Mouse (Mus musculus): ENCODE results near the gene Col11a2. TPM values are rescaled to one million over a fixed set of nuclear protein-coding genes. Genes with fewer than 3 reads are reported as not detected.
A peak's percentile ranks its signal among the peaks of the same experiment; 100 is the strongest.
"Not testable (repeated sequence)": the region's sequence is repeated elsewhere in the genome, so short reads cannot be mapped to it uniquely, and the experiment has no call there.

The Col11a2 gene
- 1.4 and 1.6 TPM in 2 replicates for polyA plus RNA-seq (2015; fragmentation: Nextera tagmentation; extraction: Ambion mirVana)

GRCm38 (mm10) chr17:34038878-34039561 lies at the start of gene Col11a2:
Col11a2 (plus strand) TSS chr17:34039437.
- ATAC-seq (replicated peaks; ENCODE audit: low FRiP score, low read depth) (0 out of 2 replicates have a peak, but pooled peaks have one; percentile 19), DNase-seq (ENCODE audit: low spot score) (no peak)
- Histone ChIP-seq H3K4me2 (ENCODE audit: low read length) (peak within 1 kb of the TSS; percentile 51), H3K4me1 (replicated peaks; ENCODE audit: insufficient read depth, low read length) (peaks cover 14% of the 10 kb centered on the region), H3K9me3 (replicated peaks; ENCODE audit: low read length) (no peaks in the 10 kb centered on the region), H3K27me3 (ENCODE audit: insufficient read depth, low read length) (0 out of 2 replicates have a peak, but pooled peaks cover 4% of the 10 kb centered on the region), H3K9ac (ENCODE audit: low read depth, low read length) (no peak within 1 kb of the TSS), H3K36me3 (ENCODE audit: insufficient read depth, low read length) (peaks cover 30% of the 10 kb centered on the region), H3K27ac (no peak within 1 kb of the TSS), H3K4me3 (replicated peaks; ENCODE audit: low read depth, low read length) (0 out of 2 replicates have a peak within 1 kb of the TSS, but pooled peaks have one; percentile 1)
- peak; percentile 14; the same call in 1 of the 2 replicates for TF ChIP-seq CTCF (IDR thresholded peaks at IDR 0.05; ENCODE audit: low read depth)
- WGBS: 3% methylated on average over 28 of the region's 28 CpGs

DNA sequence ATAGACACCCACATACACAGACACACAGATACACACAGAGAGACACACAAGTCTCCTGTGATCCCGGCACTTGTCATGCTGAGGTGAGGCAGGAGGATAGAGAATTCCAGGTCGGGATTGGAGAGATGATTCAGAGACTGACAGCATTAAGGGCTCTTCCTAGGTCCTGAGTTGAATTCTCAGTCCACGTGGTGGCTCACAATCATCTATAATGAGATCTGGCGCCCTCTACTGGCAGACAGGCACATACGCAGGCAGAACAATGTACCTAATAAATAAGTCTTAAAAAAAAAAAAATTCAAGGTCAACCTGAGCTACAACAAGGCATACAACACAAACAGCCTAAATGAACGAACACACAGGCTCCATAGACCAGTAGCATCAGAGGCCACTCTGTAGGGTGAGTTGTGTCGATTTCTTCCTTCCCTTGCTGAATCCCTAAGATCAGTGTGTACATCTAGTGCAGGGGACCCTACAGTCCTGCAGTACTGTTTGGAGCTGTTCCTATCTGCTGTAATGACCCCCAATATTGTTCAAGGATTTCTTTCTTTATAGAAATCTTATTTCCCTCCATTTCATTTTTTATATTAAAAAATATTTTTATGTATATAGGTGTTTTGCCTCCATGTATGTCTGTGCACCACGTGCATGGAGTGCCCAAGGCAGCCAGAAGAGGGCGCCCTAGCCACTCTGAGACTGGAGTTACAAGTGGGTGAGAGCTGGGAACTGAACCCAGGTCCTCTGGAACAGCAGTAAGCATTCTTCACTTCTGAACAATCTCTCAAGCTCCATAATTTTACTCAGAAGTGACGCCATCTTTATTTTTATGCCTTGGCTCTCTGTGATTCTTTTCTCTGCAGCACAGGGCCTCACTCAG lies 47.2 kb upstream of the Col11a2 start:
- no peaks in the 10 kb centered on the region for H3K9me3 ChIP-seq (replicated peaks; ENCODE audit: low read length)
- H3K4me1 ChIP-seq (replicated peaks; ENCODE audit: insufficient read depth, low read length): no peaks in the 10 kb centered on the region
- 31% methylated on average over 10 of the region's 10 CpGs for WGBS
- no peaks in the 10 kb centered on the region for H3K36me3 ChIP-seq (ENCODE audit: insufficient read depth, low read length)
- ATAC-seq (replicated peaks; ENCODE audit: low FRiP score, low read depth) (no peak), DNase-seq (ENCODE audit: low spot score) (peak; percentile 82)
- H3K9ac ChIP-seq (ENCODE audit: low read depth, low read length): no peak overlapping the region
- no peaks in the 10 kb centered on the region for H3K27me3 ChIP-seq (ENCODE audit: insufficient read depth, low read length)
- no peak overlapping the region for H3K27ac ChIP-seq
- no peak overlapping the region for H3K4me3 ChIP-seq (replicated peaks; ENCODE audit: low read depth, low read length)
- peak; percentile 88 for TF ChIP-seq CTCF (IDR thresholded peaks at IDR 0.05; ENCODE audit: low read depth)
- H3K4me2 ChIP-seq (ENCODE audit: low read length): no peak overlapping the region

DNA sequence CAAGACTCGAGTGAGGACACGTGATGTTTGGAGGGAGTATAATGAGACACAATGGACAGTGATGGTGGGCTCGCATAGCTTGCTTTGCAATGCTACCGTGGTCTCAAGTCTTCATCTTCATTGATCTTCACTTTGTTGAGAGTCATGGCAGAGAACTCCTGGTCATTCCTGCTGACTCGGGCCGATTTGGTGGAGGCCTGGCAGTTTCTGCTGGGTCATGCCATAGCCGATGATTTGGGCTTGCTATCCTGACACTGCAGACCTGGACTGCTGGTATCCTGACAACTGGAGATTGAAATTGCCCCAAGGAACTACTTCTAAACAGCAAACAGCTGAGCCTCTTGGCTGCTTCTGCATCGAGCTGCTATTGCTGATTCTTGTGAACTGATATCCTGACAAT lies 44.3 kb upstream of the Col11a2 start:
- no peaks in the 10 kb centered on the region for H3K9me3 ChIP-seq (replicated peaks; ENCODE audit: low read length)
- 93% methylated on average over 8 of the region's 8 CpGs for WGBS
- DNase-seq (ENCODE audit: low spot score) (no peak), ATAC-seq (replicated peaks; ENCODE audit: low FRiP score, low read depth) (no peak)
- no peak overlapping the region for H3K9ac ChIP-seq (ENCODE audit: low read depth, low read length)
- no peaks in the 10 kb centered on the region for H3K4me1 ChIP-seq (replicated peaks; ENCODE audit: insufficient read depth, low read length)
- no peak overlapping the region for H3K4me2 ChIP-seq (ENCODE audit: low read length)
- H3K36me3 ChIP-seq (ENCODE audit: insufficient read depth, low read length): no peaks in the 10 kb centered on the region
- no peak for TF ChIP-seq CTCF (IDR thresholded peaks at IDR 0.05; ENCODE audit: low read depth)
- no peak overlapping the region for H3K27ac ChIP-seq
- no peak overlapping the region for H3K4me3 ChIP-seq (replicated peaks; ENCODE audit: low read depth, low read length)
- H3K27me3 ChIP-seq (ENCODE audit: insufficient read depth, low read length): no peaks in the 10 kb centered on the region

DNA sequence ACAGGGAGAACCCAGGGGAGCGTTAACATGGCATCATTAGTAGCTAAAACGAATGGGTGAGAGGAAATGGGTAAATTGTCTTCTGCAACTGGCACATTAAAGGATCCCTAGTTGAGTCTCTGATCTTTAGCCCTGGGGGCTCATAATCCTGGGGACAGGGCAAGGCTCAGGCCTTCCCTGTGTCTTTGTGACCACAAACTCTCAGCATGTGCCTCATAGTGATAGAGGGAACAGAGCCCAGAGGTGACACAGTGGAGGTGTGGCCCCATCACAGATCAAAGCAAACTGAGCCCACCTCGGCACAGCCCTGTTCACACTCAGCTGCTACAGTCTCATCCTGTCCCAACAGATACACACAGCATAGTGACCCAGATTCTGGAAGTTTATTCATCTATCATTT lies 43.6 kb upstream of the Col11a2 start:
- Histone ChIP-seq H3K36me3 (ENCODE audit: insufficient read depth, low read length) (no peaks in the 10 kb centered on the region), H3K4me1 (replicated peaks; ENCODE audit: insufficient read depth, low read length) (no peaks in the 10 kb centered on the region), H3K9me3 (replicated peaks; ENCODE audit: low read length) (no peaks in the 10 kb centered on the region), H3K9ac (ENCODE audit: low read depth, low read length) (no peak overlapping the region), H3K27ac (no peak overlapping the region), H3K27me3 (ENCODE audit: insufficient read depth, low read length) (no peaks in the 10 kb centered on the region), H3K4me3 (replicated peaks; ENCODE audit: low read depth, low read length) (no peak overlapping the region), H3K4me2 (ENCODE audit: low read length) (no peak overlapping the region)
- TF ChIP-seq CTCF (IDR thresholded peaks at IDR 0.05; ENCODE audit: low read depth): no peak
- no peak for DNase-seq (ENCODE audit: low spot score)
- 30% methylated on average over 3 of the region's 3 CpGs for WGBS
- ATAC-seq (replicated peaks; ENCODE audit: low FRiP score, low read depth): no peak

DNA sequence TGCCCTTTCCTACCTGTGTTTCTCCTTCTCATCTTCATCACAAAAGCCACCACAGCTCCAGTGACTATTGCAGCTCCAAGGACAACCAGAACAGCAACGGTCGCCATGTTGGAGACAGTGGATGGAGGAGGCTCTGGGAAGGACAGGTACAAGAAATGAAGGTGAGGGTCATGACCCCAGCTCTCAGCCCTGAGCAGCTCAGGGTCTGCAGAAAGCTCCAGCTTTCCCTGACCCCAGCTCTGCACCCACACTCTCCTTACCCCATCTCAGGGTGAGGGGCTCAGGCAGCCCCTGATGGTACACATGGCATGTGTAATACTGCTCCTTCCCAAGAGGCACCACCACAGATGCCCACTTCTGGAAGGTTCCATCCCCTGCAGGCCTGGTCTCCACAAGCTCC lies 42.2 kb upstream of the Col11a2 start:
- H3K9ac ChIP-seq (ENCODE audit: low read depth, low read length); H3K9me3 ChIP-seq (replicated peaks; ENCODE audit: low read length); H3K27me3 ChIP-seq (ENCODE audit: insufficient read depth, low read length); DNase-seq (ENCODE audit: low spot score); ATAC-seq (replicated peaks; ENCODE audit: low FRiP score, low read depth); H3K27ac ChIP-seq; H3K4me1 ChIP-seq (replicated peaks; ENCODE audit: insufficient read depth, low read length); H3K36me3 ChIP-seq (ENCODE audit: insufficient read depth, low read length); H3K4me3 ChIP-seq (replicated peaks; ENCODE audit: low read depth, low read length); H3K4me2 ChIP-seq (ENCODE audit: low read length): not testable (repeated sequence)
- 85% methylated on average over 2 of the region's 2 CpGs for WGBS

- not testable (repeated sequence) for H3K9ac ChIP-seq (ENCODE audit: low read depth, low read length); H3K27ac ChIP-seq; H3K9me3 ChIP-seq (replicated peaks; ENCODE audit: low read length); H3K4me1 ChIP-seq (replicated peaks; ENCODE audit: insufficient read depth, low read length); H3K36me3 ChIP-seq (ENCODE audit: insufficient read depth, low read length); ATAC-seq (replicated peaks; ENCODE audit: low FRiP score, low read depth); H3K4me2 ChIP-seq (ENCODE audit: low read length); H3K27me3 ChIP-seq (ENCODE audit: insufficient read depth, low read length); H3K4me3 ChIP-seq (replicated peaks; ENCODE audit: low read depth, low read length); DNase-seq (ENCODE audit: low spot score)
- 55% methylated on average over 5 of the region's 5 CpGs for WGBS
Observed at GRCm38 (mm10) chr17:33998697-33999096, 40.5 kb upstream of the Col11a2 start.

Data from kidney, postnatal 0 days (tissue).